Mouse (Mus musculus): ENCODE results near the gene Cenpe. TPM values are rescaled to one million over a fixed set of nuclear protein-coding genes. Genes with fewer than 3 reads are reported as not detected.

Cenpe gene
- polyA plus RNA-seq, 1 experiment from 2014 or later: 20.5 TPM

DNA sequence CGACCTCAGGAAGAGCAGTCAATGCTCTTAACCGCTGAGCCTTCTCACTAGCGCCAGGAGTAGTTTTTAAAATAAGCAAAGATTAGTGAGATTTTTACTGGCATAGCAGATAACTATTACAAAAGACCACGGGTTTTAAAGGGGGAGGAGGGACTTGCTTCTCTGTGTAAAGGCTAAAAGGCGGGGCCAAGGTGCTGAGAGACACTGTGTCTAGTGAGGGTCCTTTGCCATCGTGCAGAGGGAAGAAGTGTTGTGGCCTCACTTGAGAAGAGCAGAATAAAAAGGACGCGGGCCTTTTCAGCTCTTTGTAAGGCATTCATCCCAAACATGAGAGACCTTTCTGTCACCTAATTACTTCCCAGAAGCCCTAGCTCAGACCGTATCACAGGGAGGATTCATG, 92.2 kb downstream of the Cenpe start:
- peaks cover 16% of the 10 kb centered on the region for H3K27me3 ChIP-seq
- H3K4me3 ChIP-seq (replicated peaks): no peak overlapping the region
- no peak overlapping the region for H3K4me2 ChIP-seq (replicated peaks)
- no peak overlapping the region for H3K27ac ChIP-seq (replicated peaks)
- H3K4me1 ChIP-seq: no peaks in the 10 kb centered on the region
- 31% methylated on average over 9 of the region's 9 CpGs for WGBS
- no peaks in the 10 kb centered on the region for H3K36me3 ChIP-seq
- no peaks in the 10 kb centered on the region for H3K9me3 ChIP-seq (replicated peaks)
- no peak for ATAC-seq (ENCODE audit: insufficient number of reproducible peaks, low FRiP score, low TSS enrichment, low read depth)
- H3K9ac ChIP-seq: no peak overlapping the region

DNA sequence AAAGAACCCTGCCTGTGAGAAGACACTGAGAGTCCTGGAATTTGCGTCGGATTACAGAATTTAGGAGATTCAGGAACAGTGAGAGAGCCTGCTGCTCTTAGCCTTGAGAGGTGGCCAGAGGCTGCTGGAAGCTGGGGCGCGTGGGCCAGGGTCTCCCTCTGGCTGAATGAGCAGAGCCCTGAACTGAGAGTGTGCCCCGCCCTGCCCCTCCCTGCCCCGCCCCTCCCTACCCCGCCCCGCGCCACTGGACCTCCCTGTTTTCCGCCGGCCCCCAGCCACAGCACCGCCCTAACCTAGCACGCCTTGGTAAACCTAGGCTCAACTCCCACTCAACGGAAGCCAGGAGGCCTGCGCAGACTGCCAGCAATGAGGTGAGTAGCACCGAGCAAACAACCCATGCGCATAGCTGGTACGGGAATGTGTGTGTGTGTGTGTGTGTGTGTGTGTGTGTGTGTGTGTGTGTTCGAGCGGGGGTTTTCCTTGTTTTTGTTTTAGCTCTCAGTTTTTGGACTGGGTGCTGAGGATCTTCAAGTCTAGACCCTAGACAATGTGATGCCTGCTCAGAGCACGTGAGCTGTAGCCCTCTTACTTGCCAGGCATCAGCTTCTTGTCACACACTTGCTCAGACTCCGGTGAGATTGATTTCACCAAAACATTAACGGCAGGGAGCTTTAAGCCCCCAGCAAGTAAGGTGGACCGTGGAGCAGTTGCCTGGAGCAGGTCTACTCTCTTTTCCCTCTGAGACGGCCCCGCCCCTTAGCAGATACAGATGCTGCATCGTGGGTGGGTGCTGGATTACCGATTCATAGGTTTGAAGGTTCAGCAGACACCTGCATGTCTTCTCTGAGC, 95.3 kb downstream of the Cenpe start, which contains the start of gene Slc9b2:
TSS of gene Slc9b2 (plus strand) at position 290 of the 849 bp plus-strand sequence.
- H3K27me3 ChIP-seq: peaks cover 13% of the 10 kb centered on the region
- H3K9ac ChIP-seq: no peak within 1 kb of the TSS
- H3K4me1 ChIP-seq: no peaks in the 10 kb centered on the region
- H3K4me3 ChIP-seq (replicated peaks): peak within 1 kb of the TSS; percentile 35
- 7% methylated on average over 27 of the region's 28 CpGs for whole genome bisulfite sequencing
- H3K4me2 ChIP-seq (replicated peaks): peak within 1 kb of the TSS; percentile 63
- H3K9me3 ChIP-seq (replicated peaks): no peaks in the 10 kb centered on the region
- H3K36me3 ChIP-seq: no peaks in the 10 kb centered on the region
- peak; percentile 80 for ATAC-seq (ENCODE audit: insufficient number of reproducible peaks, low FRiP score, low TSS enrichment, low read depth)
- no peak within 1 kb of the TSS for H3K27ac ChIP-seq (replicated peaks)

DNA sequence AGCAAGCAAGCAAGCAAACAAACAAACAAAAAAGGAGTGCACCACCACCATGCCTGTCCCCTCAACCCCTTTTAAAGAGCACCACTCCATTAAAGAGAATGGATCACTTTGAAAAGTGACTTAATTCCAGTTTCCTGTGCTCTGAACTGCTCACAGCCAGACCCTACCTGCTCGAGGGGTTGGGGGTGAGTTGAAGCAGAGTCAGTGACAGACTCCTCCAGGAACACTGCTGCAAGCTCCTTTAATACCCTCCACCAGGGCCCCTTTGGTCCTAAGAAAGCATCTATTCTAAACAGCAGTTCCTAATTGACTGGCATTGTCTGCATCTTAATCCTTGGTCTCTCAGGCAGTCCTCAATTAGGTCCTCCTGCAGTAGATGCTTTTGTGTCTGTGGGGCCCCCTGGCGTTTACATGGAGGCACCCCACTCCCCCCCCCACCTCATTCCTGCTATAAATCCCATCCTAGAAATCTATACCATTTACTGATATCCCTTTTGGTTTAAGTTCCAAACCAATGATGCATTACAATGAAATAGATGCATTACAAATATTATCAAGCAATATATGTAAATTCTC, 100.7 kb downstream of the Cenpe start:
- WGBS: 16% methylated on average over 2 of the region's 2 CpGs
- Histone ChIP-seq H3K4me3 (replicated peaks) (no peak overlapping the region), H3K36me3 (no peaks in the 10 kb centered on the region), H3K27ac (replicated peaks) (no peak overlapping the region), H3K4me1 (peaks cover 4% of the 10 kb centered on the region; the same call in 1 of the 2 replicates), H3K4me2 (replicated peaks) (no peak overlapping the region), H3K9ac (no peak overlapping the region), H3K9me3 (replicated peaks) (no peaks in the 10 kb centered on the region), H3K27me3 (no peaks in the 10 kb centered on the region; the same call in 1 of the 2 replicates)
- ATAC-seq (ENCODE audit: insufficient number of reproducible peaks, low FRiP score, low TSS enrichment, low read depth): no peak

DNA sequence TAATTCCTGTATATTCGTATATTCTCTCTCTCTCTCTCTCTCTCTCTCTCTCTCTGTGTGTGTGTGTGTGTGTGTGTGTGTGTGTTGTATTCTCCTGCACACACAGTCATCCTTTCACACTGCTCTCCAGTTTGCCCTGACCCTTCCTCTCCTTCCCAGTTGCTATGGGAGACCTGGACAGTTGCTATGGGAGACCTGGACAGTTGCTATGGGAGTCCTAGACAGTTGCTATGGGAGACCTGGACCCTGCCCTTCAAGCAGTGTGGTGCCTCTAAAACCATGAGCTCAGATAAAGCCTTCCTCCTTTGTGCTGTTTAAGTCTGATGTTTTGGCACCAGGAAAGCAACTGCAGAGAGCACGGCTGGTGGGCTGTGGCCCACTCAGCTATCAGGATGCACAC, 101.4 kb downstream of the Cenpe start:
- H3K36me3 ChIP-seq: no peaks in the 10 kb centered on the region
- H3K27ac ChIP-seq (replicated peaks): no peak overlapping the region
- H3K4me3 ChIP-seq (replicated peaks): no peak overlapping the region
- H3K27me3 ChIP-seq: no peaks in the 10 kb centered on the region
- no peak overlapping the region for H3K4me2 ChIP-seq (replicated peaks)
- 80% methylated on average over 2 of the region's 2 CpGs for WGBS
- peaks cover 4% of the 10 kb centered on the region; the same call in 1 of the 2 replicates for H3K4me1 ChIP-seq
- no peaks in the 10 kb centered on the region for H3K9me3 ChIP-seq (replicated peaks)
- ATAC-seq (ENCODE audit: insufficient number of reproducible peaks, low FRiP score, low TSS enrichment, low read depth): no peak
- no peak overlapping the region for H3K9ac ChIP-seq

DNA sequence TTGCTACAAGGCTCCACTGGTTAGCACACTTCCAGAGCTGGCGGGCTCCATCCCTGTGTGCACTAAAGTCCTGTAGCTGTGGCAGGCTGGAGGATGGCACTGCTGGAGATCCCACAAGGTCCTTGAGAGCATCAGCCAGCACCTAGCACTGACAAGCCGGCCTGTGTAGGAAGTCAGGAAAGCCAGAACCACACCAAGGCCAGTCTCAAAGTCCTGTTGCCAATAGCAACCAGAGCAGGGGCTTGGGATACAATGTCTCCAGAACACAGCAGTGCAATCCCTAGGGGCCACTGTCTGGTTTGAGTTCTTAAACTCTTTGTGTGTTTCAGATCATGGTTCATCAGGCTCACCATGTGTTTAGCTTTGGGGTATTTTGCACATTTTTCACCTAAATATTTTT, 102.5 kb downstream of the Cenpe start:
- Histone ChIP-seq H3K36me3 (no peaks in the 10 kb centered on the region), H3K27ac (replicated peaks) (no peak overlapping the region), H3K4me3 (replicated peaks) (no peak overlapping the region), H3K4me1 (peaks cover 4% of the 10 kb centered on the region; the same call in 1 of the 2 replicates), H3K4me2 (replicated peaks) (no peak overlapping the region), H3K9ac (no peak overlapping the region), H3K9me3 (replicated peaks) (no peaks in the 10 kb centered on the region), H3K27me3 (no peaks in the 10 kb centered on the region)
- WGBS: 48% methylated on average over 2 of the region's 2 CpGs
- ATAC-seq (ENCODE audit: insufficient number of reproducible peaks, low FRiP score, low TSS enrichment, low read depth): no peak

GRCm38 (mm10) chr3:135315720-135316425, 103.5 kb downstream of the Cenpe start:
- 80% methylated on average over 9 of the region's 9 CpGs for WGBS
- Histone ChIP-seq H3K9me3 (replicated peaks) (no peaks in the 10 kb centered on the region), H3K4me1 (peaks cover 4% of the 10 kb centered on the region; the same call in 1 of the 2 replicates), H3K4me2 (replicated peaks) (no peak overlapping the region), H3K27me3 (no peaks in the 10 kb centered on the region), H3K9ac (no peak overlapping the region), H3K4me3 (replicated peaks) (no peak overlapping the region), H3K36me3 (no peaks in the 10 kb centered on the region), H3K27ac (replicated peaks) (no peak overlapping the region)
- ATAC-seq (ENCODE audit: insufficient number of reproducible peaks, low FRiP score, low TSS enrichment, low read depth): no peak

GRCm38 (mm10) chr3:135318331-135318730, 106.0 kb downstream of the Cenpe start:
- Histone ChIP-seq H3K27me3 (no peaks in the 10 kb centered on the region), H3K4me3 (replicated peaks) (no peak overlapping the region), H3K4me1 (peaks cover 4% of the 10 kb centered on the region; the same call in 1 of the 2 replicates), H3K36me3 (no peaks in the 10 kb centered on the region), H3K9ac (no peak overlapping the region), H3K9me3 (replicated peaks) (no peaks in the 10 kb centered on the region), H3K4me2 (replicated peaks) (no peak overlapping the region), H3K27ac (replicated peaks) (no peak overlapping the region)
- 85% methylated on average over 11 of the region's 11 CpGs for WGBS
- ATAC-seq (ENCODE audit: insufficient number of reproducible peaks, low FRiP score, low TSS enrichment, low read depth): no peak

Other genes with a start within 250 kb of the Cenpe start
- gene Bdh2, start 68.7 kb downstream of the Cenpe start, polyA plus RNA-seq (2015; fragmentation: Nextera tagmentation; extraction: Ambion mirVana): 10.5 and 13.4 TPM in 2 replicates
- gene Slc9b2, start 95.2 kb downstream of the Cenpe start, polyA plus RNA-seq (2015; fragmentation: Nextera tagmentation; extraction: Ambion mirVana): 4.0 and 5.1 TPM in 2 replicates
- gene Slc9b1, start 135.5 kb downstream of the Cenpe start, polyA plus RNA-seq (2015; fragmentation: Nextera tagmentation; extraction: Ambion mirVana): 0.24 TPM in 1 of 2 replicates, not detected in the other
- gene Cisd2, start 211.4 kb downstream of the Cenpe start, polyA plus RNA-seq (2015; fragmentation: Nextera tagmentation; extraction: Ambion mirVana): 51.2 and 52.1 TPM in 2 replicates
- 450 and 462 TPM in 2 replicates for gene Ube2d3, start 225.6 kb downstream of the Cenpe start, polyA plus RNA-seq (2015; fragmentation: Nextera tagmentation; extraction: Ambion mirVana)

All from embryonic facial prominence, embryonic 15.5 days (tissue).